Mouse (Mus musculus) CD4-positive, CD25-positive, alpha-beta regulatory T cell, adult 9 weeks (primary cell): ENCODE measurements around the gene Ccdc162. TPM values are rescaled to one million over a fixed set of nuclear protein-coding genes. Genes with fewer than 3 reads are reported as not detected.

Experiments used
- polyA plus RNA-seq: library from polyadenylated mRNA; unstranded; fragments of 100-300 nt; shearing (Covaris generic); gene quantifications from one replicate; pipeline ENCODE4 v1.2.1, GENCODE M21; 2017

The Ccdc162 gene
- 1.3 TPM for polyA plus RNA-seq

GRCm38 (mm10) chr10:41716029-41716897, at the start of gene Ccdc162:
TSS of gene Ccdc162 (minus strand) at chr10:41716634.

GRCm38 (mm10) chr10:41518981-41519618, 197.3 kb downstream of the Ccdc162 start, which contains the start of gene Cd164:
TSS of gene Cd164 (plus strand) at chr10:41519414.

GRCm38 (mm10) chr10:41489708-41490517, 226.5 kb downstream of the Ccdc162 start, which contains the start of the genes Smpd2 and Ppil6:
TSS of gene Smpd2 (minus strand) at chr10:41490369.
TSS of gene Ppil6 (plus strand) at chr10:41490439.

Other genes with a start within 250 kb of the Ccdc162 start
- 120 TPM for gene Mical1, start 240.3 kb downstream of the Ccdc162 start, polyA plus RNA-seq
- 47.3 TPM for gene Smpd2, start 226.3 kb downstream of the Ccdc162 start, polyA plus RNA-seq
- not detected for gene Ppil6, start 226.2 kb downstream of the Ccdc162 start, polyA plus RNA-seq
- gene Cd164, start 197.2 kb downstream of the Ccdc162 start, polyA plus RNA-seq: 256 TPM
- 23.6 TPM for gene Cep57l1, start 93.2 kb upstream of the Ccdc162 start, polyA plus RNA-seq
- 143 TPM for gene Sesn1, start 93.3 kb upstream of the Ccdc162 start, polyA plus RNA-seq